Mouse (Mus musculus): ENCODE measurements around the gene Pipox. TPM values are rescaled to one million over a fixed set of nuclear protein-coding genes. Genes with fewer than 3 reads are reported as not detected.
A peak's percentile ranks its signal among the peaks of the same experiment; 100 is the strongest.

Gene Pipox
- total RNA-seq (2014; rRNA removed) (3.4 and 3.6 TPM in 2 replicates), polyA plus RNA-seq (2015; fragmentation: Nextera tagmentation; extraction: Ambion mirVana) (3.8 and 5.1 TPM in 2 replicates)

GRCm38 (mm10) chr11:77893787-77894718, at the start of gene Pipox:
TSS of gene Pipox (minus strand) at chr11:77894096.
- Histone ChIP-seq H3K27ac (ENCODE audit: low read depth, low read length) (peak within 1 kb of the TSS; percentile 74), H3K9me3 (ENCODE audit: low read length) (no peaks in the 10 kb centered on the region), H3K4me3 (ENCODE audit: low read depth, low read length) (no peak within 1 kb of the TSS), H3K9ac (replicated peaks; ENCODE audit: low read length, poor library complexity, severe bottlenecking) (peak within 1 kb of the TSS; percentile 13; the same call in 1 of the 2 replicates), H3K4me1 (ENCODE audit: insufficient read depth, low read length) (peaks cover 31% of the 10 kb centered on the region), H3K27me3 (ENCODE audit: insufficient read depth, low read length) (no peaks in the 10 kb centered on the region), H3K4me2 (ENCODE audit: low read depth, low read length, poor library complexity, severe bottlenecking) (peak within 1 kb of the TSS; percentile 12; the same call in 1 of the 2 replicates), H3K36me3 (ENCODE audit: insufficient read depth, low read length) (no peaks in the 10 kb centered on the region)
- TF ChIP-seq CTCF (IDR thresholded peaks at IDR 0.05) = peak; percentile 67
- peak; percentile 89 for DNase-seq (ENCODE audit: low spot score)
- 17% methylated on average over 11 of the region's 11 CpGs for WGBS
- peak; percentile 75 for ATAC-seq (ENCODE audit: low FRiP score)

- DNase-seq (ENCODE audit: low spot score) = no peak
- Histone ChIP-seq H3K4me2 (ENCODE audit: low read depth, low read length, poor library complexity, severe bottlenecking) (no peak overlapping the region), H3K4me3 (ENCODE audit: low read depth, low read length) (no peak overlapping the region), H3K27ac (ENCODE audit: low read depth, low read length) (peak overlapping the region; percentile 28; the same call in 1 of the 2 replicates), H3K27me3 (ENCODE audit: insufficient read depth, low read length) (no peaks in the 10 kb centered on the region), H3K9me3 (ENCODE audit: low read length) (no peaks in the 10 kb centered on the region), H3K9ac (replicated peaks; ENCODE audit: low read length, poor library complexity, severe bottlenecking) (no peak overlapping the region), H3K36me3 (ENCODE audit: insufficient read depth, low read length) (no peaks in the 10 kb centered on the region), H3K4me1 (ENCODE audit: insufficient read depth, low read length) (no peaks in the 10 kb centered on the region)
- no peak for ATAC-seq (ENCODE audit: low FRiP score)
- no peak for TF ChIP-seq CTCF (IDR thresholded peaks at IDR 0.05)
- whole genome bisulfite sequencing = 19% methylated on average over 5 of the region's 5 CpGs
These were observed 48.3 kb upstream of the Pipox start for GRCm38 (mm10) chr11:77942230-77942629.

- 14% methylated on average over 4 of the region's 4 CpGs for WGBS
- H3K4me2 ChIP-seq (ENCODE audit: low read depth, low read length, poor library complexity, severe bottlenecking) = no peak overlapping the region
- no peak for TF ChIP-seq CTCF (IDR thresholded peaks at IDR 0.05)
- no peaks in the 10 kb centered on the region for H3K27me3 ChIP-seq (ENCODE audit: insufficient read depth, low read length)
- H3K36me3 ChIP-seq (ENCODE audit: insufficient read depth, low read length) = peaks cover 3% of the 10 kb centered on the region; the same call in 1 of the 2 replicates
- no peak for DNase-seq (ENCODE audit: low spot score)
- H3K4me3 ChIP-seq (ENCODE audit: low read depth, low read length) = no peak overlapping the region
- ATAC-seq (ENCODE audit: low FRiP score) = no peak
- no peak overlapping the region for H3K9ac ChIP-seq (replicated peaks; ENCODE audit: low read length, poor library complexity, severe bottlenecking)
- peaks cover 4% of the 10 kb centered on the region; the same call in 1 of the 2 replicates for H3K4me1 ChIP-seq (ENCODE audit: insufficient read depth, low read length)
- H3K9me3 ChIP-seq (ENCODE audit: low read length) = no peaks in the 10 kb centered on the region
- H3K27ac ChIP-seq (ENCODE audit: low read depth, low read length) = no peak overlapping the region
These were observed 43.9 kb upstream of the Pipox start for GRCm38 (mm10) chr11:77937649-77938410.

GRCm38 (mm10) chr11:77936846-77937245, 43.0 kb upstream of the Pipox start:
- no peaks in the 10 kb centered on the region; the same call in 1 of the 2 replicates for H3K27me3 ChIP-seq (ENCODE audit: insufficient read depth, low read length)
- peaks cover 3% of the 10 kb centered on the region; the same call in 1 of the 2 replicates for H3K36me3 ChIP-seq (ENCODE audit: insufficient read depth, low read length)
- no peaks in the 10 kb centered on the region for H3K9me3 ChIP-seq (ENCODE audit: low read length)
- H3K4me2 ChIP-seq (ENCODE audit: low read depth, low read length, poor library complexity, severe bottlenecking) = 0 out of 2 replicates have a peak overlapping the region, but pooled peaks have one; percentile 6
- no peak for TF ChIP-seq CTCF (IDR thresholded peaks at IDR 0.05)
- H3K4me1 ChIP-seq (ENCODE audit: insufficient read depth, low read length) = peaks cover 4% of the 10 kb centered on the region; the same call in 1 of the 2 replicates
- no peak overlapping the region for H3K9ac ChIP-seq (replicated peaks; ENCODE audit: low read length, poor library complexity, severe bottlenecking)
- DNase-seq (ENCODE audit: low spot score) = no peak
- 14% methylated on average over 8 of the region's 8 CpGs for WGBS
- no peak overlapping the region for H3K4me3 ChIP-seq (ENCODE audit: low read depth, low read length)
- no peak overlapping the region for H3K27ac ChIP-seq (ENCODE audit: low read depth, low read length)
- ATAC-seq (ENCODE audit: low FRiP score) = no peak

- H3K4me3 ChIP-seq (ENCODE audit: low read depth, low read length) = peak overlapping the region; percentile 88; the same call in 1 of the 2 replicates
- H3K9me3 ChIP-seq (ENCODE audit: low read length) = no peaks in the 10 kb centered on the region
- H3K4me1 ChIP-seq (ENCODE audit: insufficient read depth, low read length) = peaks cover 4% of the 10 kb centered on the region; the same call in 1 of the 2 replicates
- H3K4me2 ChIP-seq (ENCODE audit: low read depth, low read length, poor library complexity, severe bottlenecking) = peak overlapping the region; percentile 82
- no peak overlapping the region for H3K27ac ChIP-seq (ENCODE audit: low read depth, low read length)
- H3K9ac ChIP-seq (replicated peaks; ENCODE audit: low read length, poor library complexity, severe bottlenecking) = peak overlapping the region; percentile 13; the same call in 1 of the 2 replicates
- H3K27me3 ChIP-seq (ENCODE audit: insufficient read depth, low read length) = no peaks in the 10 kb centered on the region; the same call in 1 of the 2 replicates
- no peak for ATAC-seq (ENCODE audit: low FRiP score)
- DNase-seq (ENCODE audit: low spot score) = no peak
- 47% methylated on average over 5 of the region's 5 CpGs for WGBS
- H3K36me3 ChIP-seq (ENCODE audit: insufficient read depth, low read length) = peaks cover 3% of the 10 kb centered on the region; the same call in 1 of the 2 replicates
- TF ChIP-seq CTCF (IDR thresholded peaks at IDR 0.05) = no peak
These were observed 40.8 kb upstream of the Pipox start for GRCm38 (mm10) chr11:77934568-77935311.
